Mouse (Mus musculus) regulatory T cell (primary cell): Measurements from ENCODE around the gene Sct.

ENCODE experiments used
- in situ Hi-C: fragments of 300-600 bp; cut with MboI, MseI; formaldehyde crosslinking; loops from one replicate; pipeline ENCODE4 v1.15.1; 2025; ENCODE audit warnings: high pct_unique_total_duplicates

Gene Sct

DNA sequence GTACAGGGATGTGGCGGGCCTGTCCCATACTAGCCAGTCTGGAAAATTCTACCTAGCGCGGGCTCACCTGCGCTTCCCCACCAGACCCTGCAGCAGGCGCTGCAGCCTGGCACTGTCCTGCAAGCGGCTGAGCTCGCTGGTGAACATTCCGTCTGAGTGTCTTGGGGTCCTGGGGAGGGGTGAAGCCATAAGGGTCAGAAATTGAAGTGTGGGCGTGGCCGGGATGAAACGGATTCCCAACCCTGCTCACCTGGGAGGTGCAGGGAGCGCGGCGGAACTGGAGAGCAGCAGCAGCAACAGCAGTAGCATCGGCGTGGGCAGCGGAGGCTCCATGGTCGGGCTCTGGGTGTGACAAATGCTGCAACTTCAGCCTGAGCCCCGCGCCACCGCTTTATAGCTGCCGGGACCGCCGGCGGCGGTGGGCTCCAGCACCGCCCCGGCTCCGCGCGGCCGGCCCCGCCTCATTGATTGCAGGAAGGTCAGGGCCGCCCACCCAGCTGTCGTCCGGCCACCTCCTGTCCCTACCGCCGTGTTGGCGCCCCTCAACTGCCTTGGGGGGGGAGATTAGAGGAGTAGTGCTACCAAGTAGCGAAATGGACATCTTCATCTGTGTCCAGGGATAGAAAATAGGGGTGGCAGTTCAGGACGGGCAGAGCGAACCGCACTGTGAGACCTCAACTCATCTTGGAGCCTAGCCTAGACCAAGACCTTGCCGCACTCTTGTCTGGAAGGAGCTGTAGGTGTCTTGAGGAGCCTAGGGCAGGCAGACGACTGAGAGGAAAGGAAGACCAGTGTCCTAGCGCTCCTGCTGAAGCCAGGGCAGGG is at the start of gene Sct:
Gene Sct, minus strand, starts transcription at position 368 of the 825 bp plus-strand sequence.
- in situ Hi-C loops = no loop called here

- in situ Hi-C loops = no loop called here
Measured at GRCm38 (mm10) chr7:141328373-141328990, 49.5 kb upstream of the Sct start.

DNA sequence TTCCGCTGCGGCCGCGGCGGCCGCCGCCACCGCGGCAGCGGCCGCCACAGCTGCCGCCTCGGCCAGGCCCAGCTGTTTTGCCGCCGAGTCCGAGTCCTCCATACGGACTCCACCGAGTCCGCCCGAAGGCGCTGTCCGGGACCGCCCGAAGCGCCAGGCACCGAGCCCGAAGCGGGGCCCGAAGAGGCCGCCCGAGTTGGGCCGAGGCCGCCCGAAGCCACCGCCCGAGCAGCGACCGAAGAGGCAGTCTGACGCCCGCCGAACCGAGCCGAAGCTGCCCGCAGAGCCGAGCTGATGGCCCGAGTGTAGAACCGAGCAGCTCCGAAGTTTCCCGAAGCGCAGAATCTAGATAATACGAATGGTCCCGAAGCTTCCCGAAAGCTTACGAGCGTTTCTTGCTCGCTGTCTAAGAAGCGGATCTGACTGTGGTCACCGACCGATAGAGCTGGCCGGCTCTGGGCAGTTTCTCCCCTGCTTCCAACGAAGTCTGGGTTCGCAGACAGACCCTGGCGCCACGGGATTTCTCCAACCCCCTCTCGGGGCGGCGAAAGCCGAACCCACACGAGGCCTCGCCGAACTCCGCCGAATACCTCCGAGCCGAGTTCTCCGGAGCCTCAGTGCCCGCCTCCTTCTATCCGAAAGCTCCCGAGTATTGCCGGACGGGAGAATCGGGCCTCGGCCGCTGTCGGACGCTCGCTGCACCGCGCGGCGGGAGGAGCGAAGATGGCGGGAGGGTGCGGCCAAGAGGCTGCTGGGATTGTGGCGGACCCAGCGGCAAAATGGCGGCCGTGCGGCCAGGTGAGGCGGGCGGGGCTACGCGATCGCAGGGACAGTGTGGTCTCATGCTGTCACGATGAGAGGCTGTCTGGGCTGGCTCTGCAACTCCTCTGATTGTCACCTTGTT is 48.8 kb upstream of the Sct start, which contains the start of the genes Deaf1 and Tmem80:
Gene Deaf1, minus strand, starts transcription at position 222 of the 904 bp plus-strand sequence.
Gene Tmem80, plus strand, starts transcription at position 271 of the 904 bp plus-strand sequence.
- in situ Hi-C loops = no loop called here

DNA sequence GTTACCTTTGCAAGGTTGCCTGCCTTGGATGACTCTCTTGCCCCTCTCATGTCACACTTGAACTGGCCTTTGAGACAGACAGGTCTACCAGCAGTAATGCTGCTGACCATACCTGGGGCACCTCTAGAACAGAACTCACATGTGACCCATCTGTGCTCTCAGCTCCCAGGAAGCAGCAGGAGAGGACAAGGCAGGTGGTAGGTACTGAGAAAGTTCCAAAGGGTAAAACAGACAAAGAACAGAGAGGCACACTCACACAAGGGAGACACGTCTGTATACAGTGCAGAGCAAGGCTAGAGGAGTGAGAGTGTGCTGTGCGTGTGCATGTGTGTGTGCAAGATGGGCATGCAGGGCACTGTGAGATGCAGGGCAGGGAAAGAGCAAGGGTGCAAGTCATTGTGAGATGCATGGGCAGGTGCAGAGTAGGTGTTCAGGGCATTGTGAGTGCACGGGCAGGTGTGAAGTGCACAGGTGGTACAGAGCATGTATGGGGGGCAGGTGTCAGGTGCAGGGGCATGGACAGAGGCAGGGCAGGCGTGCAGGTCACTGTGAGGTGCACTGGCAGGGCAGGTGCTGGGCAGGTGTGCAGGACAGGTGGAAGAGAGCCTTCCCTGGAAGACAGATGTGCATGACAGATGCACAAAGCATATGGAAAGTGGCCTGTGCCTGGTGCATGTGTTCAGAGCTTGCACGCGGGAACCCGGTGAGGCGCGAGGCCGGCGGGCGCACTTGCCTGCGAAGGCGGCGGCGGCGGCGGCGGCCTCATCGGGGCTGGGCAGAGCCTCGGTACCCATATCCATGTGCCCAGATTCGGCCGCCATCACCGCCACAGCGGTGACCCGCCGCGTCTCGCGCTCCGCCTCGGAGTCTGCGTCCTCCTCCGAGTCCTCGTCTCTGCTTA is 47.9 kb upstream of the Sct start:
- in situ Hi-C loops = no loop called here

DNA sequence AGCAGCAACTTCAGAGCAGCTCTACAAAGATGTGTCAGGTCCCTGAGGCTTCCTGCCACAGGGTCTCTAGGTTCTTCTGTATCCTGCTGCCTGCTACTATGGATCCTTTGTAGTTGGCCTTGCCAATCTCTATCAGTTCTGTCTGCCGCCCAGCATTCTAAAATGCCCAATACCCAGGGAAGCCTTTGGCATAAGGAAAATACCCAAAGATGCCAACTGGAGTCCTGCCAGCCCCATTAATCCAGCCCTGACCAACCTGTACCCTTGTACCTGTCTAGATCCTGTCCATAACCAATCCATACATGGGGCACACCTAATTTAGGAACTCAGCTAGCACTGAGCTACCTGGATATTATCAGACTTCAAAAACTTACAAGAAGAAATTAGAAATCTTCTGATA is 45.8 kb upstream of the Sct start:
- in situ Hi-C loops = no loop called here

- in situ Hi-C loops = no loop called here
Measured at GRCm38 (mm10) chr7:141319446-141319845, 40.5 kb upstream of the Sct start.

GRCm38 (mm10) chr7:141317619-141318132 is 38.7 kb upstream of the Sct start:
- in situ Hi-C loops = no loop called here

GRCm38 (mm10) chr7:141315974-141316373 is 37.0 kb upstream of the Sct start:
- in situ Hi-C loops = no loop called here

- in situ Hi-C loops = no loop called here
Measured at GRCm38 (mm10) chr7:141315076-141315475, 36.1 kb upstream of the Sct start.

GRCm38 (mm10) chr7:141314416-141314815 is 35.5 kb upstream of the Sct start:
- in situ Hi-C loops = loop anchor here (5.0 kb wide), 1 partner anchor 72 kb away; no protein-coding TSS in a partner anchor

DNA sequence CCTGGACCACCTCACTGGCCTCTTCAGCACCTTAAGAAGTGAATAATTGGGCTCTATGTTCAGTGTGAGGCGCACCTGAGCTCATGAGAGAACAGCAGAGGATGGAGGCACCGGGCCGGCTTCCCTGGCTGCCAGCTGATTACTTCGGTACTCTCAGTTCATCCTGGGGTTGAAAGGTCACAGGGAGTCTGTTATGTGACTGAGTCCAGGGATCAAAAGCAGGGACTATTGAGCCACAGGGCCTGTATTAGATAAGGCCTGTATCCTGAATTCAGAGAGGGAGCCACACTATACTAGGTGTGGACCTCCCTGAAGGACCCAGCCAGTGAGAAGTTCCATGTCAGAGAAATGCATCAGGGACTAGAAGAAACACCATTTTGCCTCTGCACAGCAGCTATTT is 25.6 kb upstream of the Sct start:
- in situ Hi-C loops = no loop called here

- in situ Hi-C loops = no loop called here
Measured at GRCm38 (mm10) chr7:141302702-141303268, 23.9 kb upstream of the Sct start.

GRCm38 (mm10) chr7:141301386-141301785 is 22.5 kb upstream of the Sct start:
- in situ Hi-C loops = no loop called here

DNA sequence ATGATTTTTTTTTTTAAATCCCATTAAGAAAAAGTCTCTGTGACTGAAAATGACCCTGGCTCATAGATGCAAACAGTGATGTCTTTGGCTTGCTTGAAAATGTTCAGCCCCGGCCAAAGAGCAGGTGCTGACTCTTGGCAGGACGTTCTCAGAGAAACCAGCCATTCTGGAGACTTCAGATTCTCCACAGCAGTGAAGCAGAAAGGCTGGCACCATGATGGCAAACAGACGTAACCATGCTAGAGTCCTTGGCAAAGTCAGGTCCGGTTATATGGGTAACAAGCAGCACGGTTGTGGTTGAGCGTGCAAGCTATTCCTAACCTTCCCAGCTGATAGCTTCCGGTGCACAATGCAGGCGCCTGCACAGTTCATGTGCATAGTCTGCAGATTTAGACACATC is 20.2 kb upstream of the Sct start:
- in situ Hi-C loops = no loop called here

- in situ Hi-C loops = no loop called here
Measured at GRCm38 (mm10) chr7:141297926-141298650, 19.2 kb upstream of the Sct start.

- in situ Hi-C loops = no loop called here
Measured at GRCm38 (mm10) chr7:141294479-141294878, 15.5 kb upstream of the Sct start.

DNA sequence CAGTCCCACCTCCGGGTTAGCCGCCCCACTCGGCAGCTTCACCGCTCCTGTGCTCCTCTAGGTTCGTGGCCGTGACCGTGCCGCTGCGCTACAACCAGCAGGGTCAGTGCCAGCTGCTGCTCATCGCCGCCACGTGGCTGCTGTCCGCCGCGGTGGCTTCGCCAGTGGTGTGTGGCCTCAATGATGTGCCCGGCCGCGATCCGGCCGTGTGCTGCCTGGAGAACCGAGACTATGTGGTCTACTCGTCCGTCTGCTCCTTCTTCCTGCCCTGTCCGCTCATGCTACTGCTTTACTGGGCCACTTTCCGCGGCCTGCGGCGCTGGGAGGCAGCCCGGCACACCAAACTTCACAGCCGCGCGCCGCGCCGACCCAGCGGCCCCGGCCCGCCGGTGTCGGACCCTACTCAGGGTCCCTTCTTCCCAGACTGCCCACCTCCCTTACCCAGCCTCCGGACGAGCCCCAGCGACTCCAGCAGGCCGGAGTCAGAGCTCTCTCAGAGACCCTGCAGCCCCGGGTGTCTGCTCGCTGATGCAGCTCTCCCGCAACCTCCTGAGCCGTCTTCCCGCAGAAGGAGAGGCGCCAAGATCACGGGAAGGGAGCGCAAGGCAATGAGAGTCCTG is 15.0 kb upstream of the Sct start:
- in situ Hi-C loops = no loop called here

DNA sequence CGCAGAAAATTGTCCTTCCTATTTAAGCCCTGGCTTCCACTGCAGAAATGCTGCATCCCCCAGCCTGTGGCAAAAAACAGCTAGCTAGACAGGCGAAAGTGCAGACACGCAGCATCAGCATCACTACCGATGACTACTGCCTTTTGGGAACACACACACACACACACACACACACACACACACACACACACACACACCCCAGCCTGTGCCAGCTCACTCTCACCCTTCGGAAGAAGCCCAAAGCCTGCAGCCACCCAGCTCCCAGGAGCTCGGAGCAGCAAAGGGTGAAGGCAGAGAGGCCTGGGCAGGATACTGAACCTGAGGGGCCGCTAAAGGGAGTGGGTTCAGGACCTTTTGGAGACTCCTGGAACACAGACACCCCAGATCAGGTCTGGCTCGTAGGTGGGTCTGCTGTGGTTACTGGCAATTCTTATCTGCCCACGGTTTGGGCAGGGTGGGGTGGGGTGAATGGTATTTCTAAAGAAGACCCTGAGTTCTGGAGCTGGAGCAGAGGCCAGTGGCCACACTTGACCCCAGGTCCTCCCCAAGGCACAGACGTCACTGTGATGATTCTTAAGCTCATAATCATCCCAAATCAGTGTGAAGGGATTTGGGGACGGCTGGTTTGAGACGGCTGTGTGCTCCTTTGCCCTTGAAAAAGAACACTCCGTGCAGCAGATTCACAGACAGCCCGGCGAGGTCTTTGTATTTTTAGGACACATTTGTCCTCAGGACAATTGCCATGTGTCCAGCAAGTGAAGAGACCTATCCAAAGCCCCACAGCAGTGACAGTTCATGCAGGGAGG is 13.9 kb upstream of the Sct start:
- in situ Hi-C loops = no loop called here
